Mouse (Mus musculus): ENCODE measurements at regions not wholly inside any gene's neighbourhood (a gene's known extent, or its start where the extent isn't known, plus 50 kb on each side); places are given as distances from the start of the nearest gene placed in this dataset.

DNA sequence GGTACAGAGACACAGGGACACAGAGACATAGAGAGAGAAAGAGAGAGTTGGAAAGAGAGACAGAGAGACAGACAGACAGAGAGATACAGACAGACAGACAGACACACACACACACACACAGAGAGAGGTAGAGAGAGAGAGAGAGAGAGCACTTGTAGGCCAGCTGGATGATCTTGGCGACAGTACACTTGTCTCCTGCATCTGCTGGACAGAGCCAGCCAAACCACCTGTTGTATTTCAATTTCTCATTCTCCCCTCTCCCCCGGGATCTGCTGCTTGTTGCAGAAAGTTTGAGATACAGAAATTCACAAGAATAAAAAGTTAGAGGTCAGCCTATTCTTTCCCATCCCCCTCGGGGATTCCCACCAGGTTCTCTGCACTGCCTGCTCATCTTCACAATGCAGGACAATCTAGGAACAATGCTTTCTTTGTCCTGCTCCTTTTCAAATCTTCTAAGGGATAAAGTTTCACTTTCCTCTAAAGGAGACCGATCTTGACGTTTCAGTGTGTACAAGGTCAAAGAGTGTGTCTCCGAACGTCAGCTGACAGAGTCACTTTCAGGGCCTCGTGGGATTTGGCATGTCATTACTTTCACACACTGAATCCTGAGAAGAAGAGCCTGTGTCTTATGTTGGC lies 94.4 kb upstream of the Nectin3 start:
- DNase-seq (ENCODE audit: inconsistent age in 2 of 2, low spot score in 1 of 2): no peak

DNA sequence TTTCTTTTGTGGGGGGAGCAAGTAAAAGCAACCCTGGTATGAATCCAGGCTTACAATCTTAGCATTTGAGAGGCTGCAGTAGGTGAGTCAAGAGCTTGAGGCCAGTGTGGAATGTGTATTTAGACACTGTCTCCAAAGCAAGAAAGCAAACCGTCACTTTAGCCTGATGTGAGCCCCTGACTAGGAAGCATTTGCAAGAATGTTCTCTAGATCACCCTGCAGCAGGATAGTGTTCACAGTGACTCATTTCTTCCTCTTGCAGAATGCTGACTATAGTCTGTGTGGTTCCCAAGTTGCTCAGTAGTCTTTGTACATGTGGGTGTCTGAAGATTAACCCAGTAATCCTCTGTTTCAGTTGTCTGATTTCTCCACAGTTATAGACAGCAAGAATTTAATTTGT lies 88.7 kb upstream of the Nectin3 start:
- no peak for DNase-seq (ENCODE audit: inconsistent age in 2 of 2, low spot score in 1 of 2)

DNA sequence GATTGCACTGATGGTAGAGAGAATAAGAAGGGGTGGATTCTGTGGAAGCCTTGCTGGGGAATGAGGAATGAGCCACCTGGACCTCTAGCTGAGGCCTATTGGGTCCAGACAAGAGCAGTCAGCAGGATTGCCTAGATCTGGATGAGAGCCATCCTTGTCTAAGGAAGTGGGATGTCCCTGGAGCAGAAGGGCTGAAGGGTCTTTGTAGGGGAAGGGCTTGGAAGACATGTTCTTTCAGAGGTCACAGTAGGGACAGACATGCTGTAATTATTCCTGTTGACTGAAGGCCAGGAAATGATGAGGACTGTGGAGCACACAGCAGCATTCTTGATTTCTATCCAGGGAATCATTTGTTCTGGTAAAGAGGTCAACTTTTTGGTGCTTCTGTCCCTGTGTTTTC lies 86.2 kb upstream of the Nectin3 start:
- DNase-seq (ENCODE audit: inconsistent age in 2 of 2, low spot score in 1 of 2): peak in 1 of 2 experiments; percentile 21

- no peak for DNase-seq (ENCODE audit: inconsistent age in 2 of 2, low spot score in 1 of 2)
These were observed 82.8 kb upstream of the Nectin3 start for GRCm38 (mm10) chr16:46581115-46581514.

- no peak for DNase-seq (ENCODE audit: inconsistent age in 2 of 2, low spot score in 1 of 2)
These were observed 75.9 kb upstream of the Nectin3 start for GRCm38 (mm10) chr16:46574221-46574620.

DNA sequence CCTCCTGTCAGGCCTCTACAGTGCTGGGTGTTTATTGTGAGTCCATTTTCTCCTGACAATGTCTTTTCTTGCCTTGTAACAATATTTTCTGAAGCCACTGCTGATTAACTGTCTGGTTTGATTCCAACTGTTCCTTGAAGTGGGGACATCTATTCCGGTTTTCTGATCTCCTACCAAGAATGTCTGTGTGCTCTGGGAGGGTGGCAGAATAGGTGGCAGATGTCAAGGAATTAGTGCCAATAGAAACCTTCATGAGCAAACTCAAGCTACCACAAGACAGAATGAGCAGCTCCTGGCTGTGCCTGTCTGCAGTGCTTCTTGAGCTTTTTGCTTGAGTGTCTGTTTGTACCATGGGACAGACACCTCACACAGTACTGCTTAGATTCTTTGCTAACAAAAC lies 69.1 kb upstream of the Nectin3 start:
- DNase-seq (ENCODE audit: inconsistent age in 2 of 2, low spot score in 1 of 2): peak in 1 of 2 experiments; percentile 35

DNA sequence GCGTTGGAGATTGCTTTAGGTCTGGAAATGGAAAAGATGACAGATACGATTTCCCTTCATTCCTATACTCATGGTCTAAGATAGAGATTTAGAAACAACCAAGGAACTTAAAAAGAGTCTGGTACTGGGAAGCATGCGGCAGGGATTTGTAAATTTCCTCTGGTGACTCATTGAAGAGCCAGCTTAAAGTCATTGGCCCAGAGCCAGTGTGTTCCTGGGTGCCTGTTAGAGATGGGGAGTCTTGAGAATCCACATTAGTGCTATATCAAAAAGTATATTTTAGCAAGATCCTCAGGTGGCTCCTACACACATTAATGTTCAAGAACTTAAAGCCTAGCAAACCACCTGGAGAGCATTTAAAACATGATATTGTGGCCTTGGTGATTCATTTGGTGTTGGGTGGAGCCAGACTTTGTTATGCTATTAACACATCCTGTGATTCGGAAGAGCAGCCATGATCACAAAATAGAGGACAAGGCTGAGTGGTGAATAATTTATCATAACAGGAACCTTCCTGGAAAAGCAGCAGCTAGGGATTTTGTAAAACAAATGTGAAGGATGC lies 67.8 kb upstream of the Nectin3 start:
- peak; percentile 55 to 92 for DNase-seq (ENCODE audit: inconsistent age in 2 of 2, low spot score in 1 of 2)

DNA sequence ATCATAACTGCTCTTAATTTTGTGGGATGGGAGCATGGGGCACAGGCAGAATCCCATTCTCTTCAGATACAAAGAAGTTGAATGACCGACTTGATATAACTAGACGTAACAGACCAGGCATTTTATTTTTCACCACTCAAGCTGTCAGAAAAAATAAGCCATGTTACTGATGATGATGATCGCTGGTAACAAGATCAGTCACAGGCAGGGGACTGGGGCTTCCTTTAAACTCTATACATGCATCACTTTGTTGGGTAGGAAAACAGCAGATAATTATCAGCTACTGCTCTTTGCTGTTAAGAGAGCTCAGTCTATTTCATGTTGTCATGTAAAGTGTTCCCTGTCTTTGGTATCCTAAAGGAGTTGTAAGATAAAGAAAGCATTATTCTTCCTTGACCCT lies 59.0 kb upstream of the Nectin3 start:
- DNase-seq (ENCODE audit: inconsistent age in 2 of 2, low spot score in 1 of 2): no peak

GRCm38 (mm10) chr16:46548207-46548606 lies 49.9 kb upstream of the Nectin3 start:
- no peak for DNase-seq (ENCODE audit: inconsistent age in 2 of 2, low spot score in 1 of 2)
